Mouse (Mus musculus) cerebellum, adult 2 months (tissue): ENCODE results near the gene Acly. TPM values are rescaled to one million over a fixed set of nuclear protein-coding genes. Genes with fewer than 3 reads are reported as not detected.

Experiments used
- DNase-seq, 2 experiments: peaks; one replicate each; pipeline ENCODE4 v3.0.0; 2021
- H3K27ac ChIP-seq: fragments of 200-500 bp; 2 replicates; pipeline ENCODE4 v1.5.1; 2012; ENCODE audit warnings: low read length, control low read depth, inconsistent platforms; ENCODE audit not compliant: insufficient read depth
- H3K27me3 ChIP-seq: fragments of 200-500 bp; 2 replicates; pipeline ENCODE4 v1.6.1; 2012; ENCODE audit warnings: inconsistent platforms, mild to moderate bottlenecking, low read length, moderate library complexity; ENCODE audit not compliant: control insufficient read depth, insufficient read depth
- H3K4me1 ChIP-seq: fragments of 200-500 bp; 2 replicates; pipeline ENCODE4 v1.6.1; 2011; ENCODE audit warnings: low read length; ENCODE audit not compliant: control insufficient read depth, insufficient read depth
- H3K4me3 ChIP-seq: fragments of 200-500 bp; replicated peaks from 2 replicates; pipeline ENCODE3; 2011; ENCODE audit warnings: mild to moderate bottlenecking, low read depth, low read length, control low read depth; ENCODE audit not compliant: insufficient read depth
- CTCF ChIP-seq: fragments of 200-500 bp; IDR thresholded peaks from 2 replicates; pipeline ENCODE4 v1.5.1; 2011; ENCODE audit warnings: low read depth, mild to moderate bottlenecking, control low read depth, low read length, moderate library complexity, borderline replicate concordance; ENCODE audit not compliant: insufficient read depth
- POLR2A ChIP-seq: fragments of 200-500 bp; IDR thresholded peaks from 2 replicates; pipeline ENCODE4 v1.6.1; 2011; ENCODE audit warnings: low read length, control low read depth, borderline replicate concordance; ENCODE audit not compliant: insufficient read depth
- WGBS: fragments of 180-500 bp; shearing (Covaris S2); methylation state at CpG from one replicate; pipeline ENCODE4 v1.1.7; 2018; 5-methylcytosine and 5-hydroxymethylcytosine counted together
- polyA plus RNA-seq: library from polyadenylated mRNA; depleted of rRNA; stranded (reverse); fragments of >200 nt; gene quantifications from 2 replicates; pipeline ENCODE4 v1.2.3, GENCODE M21; 2012

The Acly gene
- polyA plus RNA-seq, 1 experiment = 156 TPM

DNA sequence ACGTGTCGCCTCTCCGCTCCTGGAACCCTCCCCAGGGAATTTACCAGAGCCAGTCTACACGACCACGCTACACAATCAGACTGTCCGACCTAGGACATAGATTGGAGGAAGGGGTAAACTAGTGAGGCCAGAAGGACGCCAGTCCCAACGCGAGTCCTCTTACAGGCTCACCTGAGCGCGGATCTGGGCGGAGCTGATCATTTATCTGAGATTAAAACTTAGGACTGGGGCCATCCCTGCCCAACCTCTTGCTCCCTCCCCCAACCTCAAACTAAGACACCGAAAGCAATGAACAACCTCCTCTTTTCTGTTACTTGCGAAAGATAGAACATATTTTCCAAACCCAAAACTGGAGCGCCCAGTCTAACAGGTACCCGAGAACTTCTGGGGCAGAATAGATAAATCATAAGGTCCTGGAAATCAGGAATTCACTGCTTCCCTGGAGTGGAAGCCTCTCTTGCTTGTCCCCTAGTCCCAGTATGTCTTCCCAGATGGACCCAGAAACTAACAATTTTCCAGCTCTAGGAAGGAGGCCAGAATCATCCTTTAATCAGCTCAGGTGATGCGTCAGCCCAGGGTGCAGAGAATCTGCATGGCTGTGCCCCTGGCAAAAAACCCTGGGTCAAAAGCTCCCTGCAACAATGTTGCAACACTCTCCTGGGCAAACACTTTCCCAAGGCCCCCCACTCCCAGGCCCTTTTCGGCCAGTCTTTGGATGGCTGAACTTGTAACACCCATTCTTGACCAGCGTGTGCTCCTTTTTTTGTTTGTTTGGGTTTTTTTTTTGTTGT, 770 bp upstream of the Acly start:
- no peaks in the 10 kb centered on the region for H3K4me1 ChIP-seq
- DNase-seq = no peak
- no peak overlapping the region for H3K27ac ChIP-seq
- WGBS = 34% methylated on average over 19 of the region's 19 CpGs
- H3K4me3 ChIP-seq = peak overlapping the region; percentile 57
- TF ChIP-seq POLR2A (no peak), CTCF (no peak)
- H3K27me3 ChIP-seq = no peaks in the 10 kb centered on the region

GRCm38 (mm10) chr11:100527066-100527457, 738 bp downstream of the Acly start:
- no peak for TF ChIP-seq POLR2A
- TF ChIP-seq CTCF = 0 out of 2 replicates have a peak, but pooled peaks have one; percentile 18
- DNase-seq = peak; percentile 73 to 77
- Histone ChIP-seq H3K4me3 (peak overlapping the region; percentile 81), H3K27ac (0 out of 2 replicates have a peak overlapping the region, but pooled peaks have one; percentile 13), H3K4me1 (no peaks in the 10 kb centered on the region), H3K27me3 (no peaks in the 10 kb centered on the region)
- WGBS = under 1% methylated on average over 26 of the region's 26 CpGs

DNA sequence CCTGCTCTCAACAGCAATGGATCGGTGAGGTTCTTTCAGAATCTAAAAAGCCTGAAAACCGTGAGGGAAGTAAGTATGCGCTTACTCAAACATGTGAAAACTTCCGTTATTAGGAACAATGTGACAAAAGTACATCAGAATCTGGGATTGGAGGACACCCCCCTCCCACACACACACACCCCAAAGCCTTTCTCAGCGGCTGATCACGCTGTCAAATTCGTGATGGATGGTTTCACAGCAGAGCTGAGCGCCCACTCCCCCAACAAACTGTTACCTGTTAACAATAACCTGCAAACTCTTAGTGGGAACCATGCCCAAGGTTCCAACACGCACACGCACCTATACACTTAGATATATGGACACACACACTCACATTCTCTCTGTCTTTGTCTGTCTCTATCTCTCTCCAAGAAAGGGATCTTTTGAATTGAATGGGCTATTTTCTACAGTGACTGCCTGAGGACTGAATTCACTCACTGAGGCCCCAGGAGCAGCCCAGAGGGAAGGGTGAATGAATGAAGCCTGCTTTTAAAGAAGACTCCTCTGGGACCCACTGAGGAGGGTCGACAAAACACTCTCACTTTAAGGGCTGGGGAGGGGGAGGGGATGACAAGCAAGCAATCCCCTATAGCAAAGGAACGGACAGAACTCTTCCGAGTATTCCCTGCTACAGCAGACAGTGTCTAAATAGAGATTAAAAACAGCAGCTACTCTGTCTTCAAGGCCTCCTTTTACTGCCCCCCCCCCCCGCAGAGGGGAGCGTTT, 1.6 kb downstream of the Acly start:
- Histone ChIP-seq H3K4me1 (no peaks in the 10 kb centered on the region), H3K4me3 (peak overlapping the region; percentile 81), H3K27me3 (no peaks in the 10 kb centered on the region), H3K27ac (no peak overlapping the region)
- TF ChIP-seq POLR2A (no peak), CTCF (no peak)
- WGBS = 55% methylated on average over 15 of the region's 15 CpGs
- DNase-seq = no peak

GRCm38 (mm10) chr11:100524987-100525630, 2.7 kb downstream of the Acly start:
- DNase-seq = no peak
- no peaks in the 10 kb centered on the region for H3K27me3 ChIP-seq
- no peak overlapping the region for H3K4me3 ChIP-seq
- WGBS = 83% methylated on average over 11 of the region's 11 CpGs
- no peaks in the 10 kb centered on the region; the same call in 1 of the 2 replicates for H3K4me1 ChIP-seq
- H3K27ac ChIP-seq = no peak overlapping the region
- TF ChIP-seq CTCF = no peak
- no peak for TF ChIP-seq POLR2A

- Histone ChIP-seq H3K4me1 (peaks cover 6% of the 10 kb centered on the region), H3K27ac (no peak overlapping the region), H3K27me3 (no peaks in the 10 kb centered on the region), H3K4me3 (no peak overlapping the region)
- 91% methylated on average over 5 of the region's 5 CpGs for WGBS
- TF ChIP-seq CTCF (no peak), POLR2A (no peak)
- no peak for DNase-seq
These were observed 3.4 kb downstream of the Acly start for GRCm38 (mm10) chr11:100524358-100524757.

DNA sequence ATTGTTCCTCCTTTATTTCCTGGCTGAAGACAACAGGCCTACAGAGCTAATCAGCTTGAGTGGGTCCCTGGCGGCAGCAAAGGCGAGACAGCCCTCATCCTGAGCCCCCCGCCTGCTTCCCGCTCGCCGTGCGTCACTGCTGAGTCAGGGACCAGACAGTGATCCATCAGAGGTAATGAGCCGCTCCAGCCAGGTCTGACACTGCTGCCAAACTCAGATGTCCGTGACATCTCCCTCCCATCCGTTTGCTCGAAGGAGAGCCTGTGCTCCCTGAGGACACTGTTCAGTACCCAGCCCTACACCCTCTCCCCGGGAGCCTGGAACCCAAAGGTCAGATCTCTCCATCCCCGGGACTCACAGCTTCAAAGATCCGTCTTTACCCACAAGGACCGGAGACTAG, 7.0 kb downstream of the Acly start:
- no peak for DNase-seq
- 89% methylated on average over 15 of the region's 15 CpGs for WGBS
- no peak for TF ChIP-seq POLR2A

DNA sequence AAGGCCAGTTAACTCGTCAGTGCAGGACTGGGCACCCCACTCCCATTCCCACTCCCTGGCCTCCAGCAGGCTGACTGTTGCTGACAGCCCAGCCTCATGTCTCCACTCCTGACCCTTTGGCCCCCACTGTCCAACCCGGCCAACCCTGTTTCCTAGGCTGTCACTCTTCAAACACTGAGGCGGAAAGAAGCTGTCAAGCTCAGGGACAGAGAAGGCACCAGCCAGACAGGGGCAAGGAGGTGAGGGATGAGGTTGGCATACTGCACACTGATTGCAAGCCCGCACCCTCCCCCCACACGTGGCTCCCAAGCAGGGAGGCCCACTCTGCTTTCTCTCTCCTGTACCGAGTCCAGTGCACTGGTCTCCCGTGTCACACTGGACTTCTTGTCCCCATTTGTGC, 8.6 kb downstream of the Acly start:
- 88% methylated on average over 7 of the region's 7 CpGs for WGBS
- DNase-seq = no peak
- TF ChIP-seq CTCF = no peak
- no peak for TF ChIP-seq POLR2A
- H3K27ac ChIP-seq = no peak overlapping the region
- no peaks in the 10 kb centered on the region for H3K27me3 ChIP-seq
- peaks cover 20% of the 10 kb centered on the region for H3K4me1 ChIP-seq
- no peak overlapping the region for H3K4me3 ChIP-seq

More for the DNA sequence above, 7.0 kb downstream of the Acly start:
- Histone ChIP-seq H3K4me3 (no peak overlapping the region), H3K27ac (no peak overlapping the region), H3K27me3 (no peaks in the 10 kb centered on the region), H3K4me1 (peaks cover 20% of the 10 kb centered on the region)

DNA sequence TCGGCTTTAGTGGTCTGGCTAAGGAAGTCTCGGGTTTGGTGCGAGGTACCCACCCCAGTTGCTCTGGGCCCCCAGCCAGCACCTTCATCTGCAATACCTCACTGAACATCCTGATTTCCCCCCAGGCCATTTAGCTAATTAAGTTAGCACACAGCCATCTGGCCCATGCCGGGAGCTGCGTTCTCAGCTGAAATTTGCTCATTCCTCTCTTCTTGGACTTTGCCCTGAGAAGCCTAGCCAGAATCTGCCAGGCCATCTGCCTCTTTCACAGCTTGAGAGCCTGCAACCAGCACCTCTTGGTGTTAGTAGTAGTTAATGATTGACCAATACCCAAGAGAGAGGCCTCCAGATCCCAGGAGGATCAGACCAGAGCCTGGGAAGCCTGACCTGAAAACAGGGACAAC, 9.6 kb downstream of the Acly start:
- H3K4me3 ChIP-seq = no peak overlapping the region
- no peaks in the 10 kb centered on the region for H3K27me3 ChIP-seq
- no peak overlapping the region for H3K27ac ChIP-seq
- TF ChIP-seq POLR2A = no peak
- TF ChIP-seq CTCF = no peak
- H3K4me1 ChIP-seq = peaks cover 20% of the 10 kb centered on the region
- peak; percentile 87 to 95 for DNase-seq
- WGBS = 10% methylated on average over 5 of the region's 5 CpGs
